Mouse (Mus musculus): ENCODE data around the gene Macc1.
"Not testable (repeated sequence)": the region's sequence is repeated elsewhere in the genome, so short reads cannot be mapped to it uniquely, and the experiment has no call there.

DNA sequence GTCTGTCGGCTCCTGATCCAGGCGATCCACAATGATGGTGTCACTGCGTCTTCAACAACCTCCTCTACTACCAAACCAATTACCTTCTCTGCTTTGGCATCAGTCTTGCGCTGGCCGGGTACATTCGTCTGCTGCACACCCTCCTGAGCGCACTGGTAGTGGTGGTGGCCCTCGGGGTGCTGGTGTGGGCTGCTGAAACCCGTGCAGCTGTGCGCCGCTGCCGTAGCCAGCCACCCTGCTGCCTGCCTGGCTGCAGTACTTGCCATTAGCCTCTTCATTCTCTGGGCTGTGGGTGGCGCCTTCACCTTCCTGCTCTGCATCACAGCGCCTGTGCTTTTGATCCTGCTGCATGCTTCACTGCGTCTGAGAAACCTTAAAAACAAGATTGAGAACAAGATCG, 38.5 kb downstream of the Macc1 start:
- TF ChIP-seq CTCF (IDR thresholded peaks at IDR 0.05; ENCODE audit: extremely low read depth, insufficient read depth, insufficient read length, insufficient replicate concordance); POLR2A (IDR thresholded peaks at IDR 0.05; ENCODE audit: low read depth, low read length): not testable (repeated sequence)

Measured in spleen, adult 2 months (tissue).